Mouse (Mus musculus): ENCODE results near the gene Foxa1.

DNA sequence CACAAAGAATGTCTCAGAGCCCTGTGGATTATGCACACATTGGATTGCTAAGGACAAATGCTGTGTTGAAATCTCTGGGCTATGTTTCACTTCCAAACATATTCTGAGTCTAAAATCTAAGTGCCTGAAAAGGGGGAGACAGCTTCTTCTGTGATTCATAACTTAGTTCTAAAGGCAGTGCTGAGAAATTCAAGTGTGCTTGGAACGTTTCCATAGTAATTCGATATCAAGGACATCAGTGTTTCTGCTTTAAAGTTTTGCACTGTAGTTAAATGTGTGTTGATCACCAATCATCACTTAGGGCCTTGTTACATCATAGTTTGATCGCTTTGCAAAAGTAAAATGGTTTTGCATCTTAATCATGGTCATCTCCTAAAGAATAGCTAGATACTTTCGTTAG lies 37.0 kb downstream of the Foxa1 start:
- TF ChIP-seq POLR2A (IDR thresholded peaks at IDR 0.05; ENCODE audit: low read depth, low read length) (no peak), CTCF (IDR thresholded peaks at IDR 0.05; ENCODE audit: extremely low read depth, insufficient read length, insufficient replicate concordance, low read depth, low read length) (no peak)
